Mouse (Mus musculus) liver, adult (tissue): Measurements from ENCODE around the gene Sec31a.

Experiments
- GATA4 ChIP-seq: IDR thresholded peaks from 2 replicates; pipeline ENCODE4 v1.6.1; 2014; ENCODE audit warnings: mild to moderate bottlenecking, low read length; ENCODE audit not compliant: insufficient replicate concordance

Gene Sec31a

GRCm38 (mm10) chr5:100335581-100336080, 80.4 kb downstream of the Sec31a start:
- no peak for TF ChIP-seq GATA4

- no peak for TF ChIP-seq GATA4
Observed at GRCm38 (mm10) chr5:100334686-100335085, 81.3 kb downstream of the Sec31a start.

- no peak for TF ChIP-seq GATA4
Observed at GRCm38 (mm10) chr5:100333607-100334380, 82.2 kb downstream of the Sec31a start.

GRCm38 (mm10) chr5:100332300-100333004, 83.6 kb downstream of the Sec31a start:
- no peak for TF ChIP-seq GATA4

GRCm38 (mm10) chr5:100331636-100332035, 84.4 kb downstream of the Sec31a start:
- no peak for TF ChIP-seq GATA4

GRCm38 (mm10) chr5:100322081-100322480, 94.0 kb downstream of the Sec31a start:
- TF ChIP-seq GATA4, result no peak

GRCm38 (mm10) chr5:100317842-100318241, 98.2 kb downstream of the Sec31a start:
- no peak for TF ChIP-seq GATA4

GRCm38 (mm10) chr5:100317010-100317409, 99.0 kb downstream of the Sec31a start:
- TF ChIP-seq GATA4, result no peak

GRCm38 (mm10) chr5:100315646-100316045, 100.4 kb downstream of the Sec31a start:
- no peak for TF ChIP-seq GATA4

- TF ChIP-seq GATA4, result no peak
Observed at GRCm38 (mm10) chr5:100312391-100312790, 103.6 kb downstream of the Sec31a start.
